Mouse (Mus musculus): ENCODE measurements at regions not wholly inside any gene's neighbourhood (a gene's known extent, or its start where the extent isn't known, plus 50 kb on each side); places are given as distances from the start of the nearest gene placed in this dataset.

GRCm38 (mm10) chr7:67429008-67429873 is 56.6 kb upstream of the Mef2a start:
- no peak for DNase-seq

DNA sequence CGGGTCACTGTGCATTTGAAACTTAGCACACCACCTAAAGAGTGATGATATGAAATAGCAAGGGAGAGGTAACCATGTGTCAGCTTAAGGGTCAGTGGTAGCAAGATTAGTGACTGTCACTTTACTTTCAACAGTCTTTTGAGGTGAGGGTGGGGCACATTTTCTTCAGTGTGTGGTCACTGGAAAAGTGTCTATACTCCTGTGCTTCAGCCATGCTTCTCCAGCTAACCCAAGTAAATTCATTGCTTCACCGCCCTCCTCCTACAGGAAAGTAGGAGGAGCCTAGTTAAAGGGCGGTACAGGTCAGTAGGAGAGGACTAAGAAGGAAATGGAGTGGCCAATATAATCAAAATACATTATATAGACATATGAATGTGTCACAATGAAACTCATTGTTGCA is 55.7 kb upstream of the Mef2a start:
- no peak for DNase-seq

GRCm38 (mm10) chr7:67426076-67426475 is 53.4 kb upstream of the Mef2a start:
- DNase-seq = no peak

- DNase-seq = no peak
Observed at GRCm38 (mm10) chr7:67425581-67425980, 52.9 kb upstream of the Mef2a start.

DNA sequence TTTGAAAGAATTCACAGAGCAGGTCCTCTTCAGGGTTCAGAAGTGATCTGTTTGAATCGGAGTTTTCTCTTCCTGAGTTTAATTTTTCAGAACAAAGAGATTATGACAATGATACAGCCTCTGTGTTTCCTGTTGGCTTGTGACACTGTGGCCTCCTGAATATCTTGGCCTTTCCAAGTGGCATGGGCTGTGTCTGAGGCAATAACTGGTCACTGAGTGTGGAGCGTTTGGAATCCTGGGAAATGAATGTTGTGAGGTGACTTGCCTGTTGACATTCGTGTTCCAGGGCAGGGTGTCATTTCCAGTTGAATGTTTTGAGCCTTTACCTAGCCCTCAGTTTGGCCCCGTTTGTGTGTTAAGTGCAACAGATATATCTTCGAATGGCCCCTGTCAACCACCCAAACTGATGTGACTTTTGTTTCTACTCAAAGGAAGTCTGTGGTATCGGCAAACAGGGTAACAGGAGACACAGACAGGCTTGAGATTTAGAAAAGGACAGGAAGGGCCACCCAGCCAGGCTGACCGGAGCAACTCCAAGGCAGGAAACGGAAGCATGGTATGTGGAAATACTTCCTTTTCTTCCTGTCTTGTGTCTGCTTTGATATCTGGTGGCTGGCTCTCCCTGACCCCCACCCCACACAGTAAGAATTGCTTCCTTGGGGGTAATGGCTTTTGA is 52.3 kb upstream of the Mef2a start:
- no peak for DNase-seq
